Mouse (Mus musculus) cerebellum, adult 18-20 months (tissue): ENCODE measurements at regions not wholly inside any gene's neighbourhood (a gene's known extent, or its start where the extent isn't known, plus 50 kb on each side); places are given as distances from the start of the nearest gene placed in this dataset.

ENCODE experiments used
- DNase-seq, 2 experiments: peaks; one replicate each; pipeline ENCODE4 v3.0.0; 2021

DNA sequence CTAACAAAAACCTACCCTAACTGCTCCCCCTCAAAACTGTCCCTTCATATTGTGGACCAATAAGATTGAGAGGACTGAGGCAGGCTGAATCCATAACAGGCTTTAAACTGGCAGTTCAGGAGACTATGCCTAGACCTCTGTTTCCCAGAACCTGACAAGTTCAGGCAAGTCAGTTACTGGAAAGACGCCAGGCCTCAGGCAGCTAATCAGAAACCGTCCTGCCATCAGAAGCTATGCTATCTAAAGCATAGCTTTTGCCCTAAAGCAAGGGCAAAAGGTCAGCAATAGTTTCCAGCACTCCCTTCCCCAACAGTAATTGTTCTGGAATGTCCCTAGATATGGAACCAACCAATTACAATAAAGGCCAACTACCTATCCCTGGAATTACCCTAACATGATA, 273.0 kb downstream of the Bche start:
- no peak for DNase-seq

DNA sequence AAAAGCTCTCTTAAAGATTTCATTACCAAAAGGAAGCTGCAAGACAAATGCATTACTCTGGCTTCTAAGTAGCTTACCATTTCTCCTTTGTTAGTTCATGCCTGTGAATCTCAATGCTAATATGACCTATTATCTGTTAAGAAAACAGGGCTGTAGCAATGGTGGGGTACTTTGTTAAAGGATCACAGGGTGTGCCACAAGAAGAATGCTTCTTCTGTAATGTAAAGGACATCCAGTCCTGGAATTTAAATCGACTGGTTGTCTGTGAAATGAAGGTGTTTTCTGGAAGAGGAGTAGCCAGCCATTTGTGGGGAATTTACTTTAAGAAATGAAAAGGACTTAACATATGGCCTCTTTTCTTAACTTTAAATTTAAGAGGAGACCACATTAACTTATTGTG, 273.9 kb downstream of the Bche start:
- no peak for DNase-seq

DNA sequence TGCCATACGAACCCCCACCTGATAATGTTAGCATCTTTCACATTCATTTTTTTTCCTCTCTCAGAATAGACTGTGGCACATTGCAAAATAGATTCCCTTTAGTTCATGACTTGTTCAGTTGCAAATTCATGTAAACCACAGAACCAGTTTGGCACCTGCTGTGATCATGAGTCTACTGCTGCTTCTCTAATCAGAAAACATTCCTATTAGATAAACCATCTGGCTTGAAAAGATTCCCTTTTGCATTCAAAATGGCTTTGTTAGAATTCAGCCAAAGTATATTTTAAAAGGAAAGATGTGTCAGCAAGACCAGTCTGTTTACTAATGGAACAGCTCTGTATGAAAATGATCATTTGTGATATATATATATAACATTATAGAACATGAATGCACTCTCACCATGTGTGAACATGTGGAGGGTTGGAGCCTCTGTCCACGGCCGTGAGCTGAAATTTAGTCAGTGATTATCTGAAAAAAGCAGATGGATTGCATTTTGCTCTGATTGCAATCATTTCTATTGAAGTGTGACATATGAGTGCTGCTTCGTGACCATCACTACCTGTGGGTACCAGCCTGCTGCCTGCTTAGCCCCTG, 298.2 kb downstream of the Bche start:
- DNase-seq, result no peak

DNA sequence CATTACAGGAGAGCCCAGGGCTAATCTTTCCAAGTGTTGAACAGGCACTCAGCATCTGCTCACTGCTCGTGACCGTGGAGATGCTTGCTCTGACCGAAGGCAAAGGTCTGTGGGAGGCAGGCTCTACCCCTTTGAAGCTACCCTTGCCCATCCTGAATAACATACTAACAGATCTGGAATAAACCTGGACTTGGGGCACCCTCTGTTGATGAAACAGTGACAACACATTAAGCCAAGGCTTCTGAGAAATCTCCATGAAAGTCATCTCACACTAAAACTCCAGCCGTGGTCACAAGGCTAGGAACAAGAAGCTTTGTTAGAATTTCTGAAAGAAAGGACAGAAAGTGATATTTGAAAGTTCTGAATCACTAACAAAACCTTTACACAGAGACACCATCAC, 306.8 kb downstream of the Bche start:
- no peak for DNase-seq

DNA sequence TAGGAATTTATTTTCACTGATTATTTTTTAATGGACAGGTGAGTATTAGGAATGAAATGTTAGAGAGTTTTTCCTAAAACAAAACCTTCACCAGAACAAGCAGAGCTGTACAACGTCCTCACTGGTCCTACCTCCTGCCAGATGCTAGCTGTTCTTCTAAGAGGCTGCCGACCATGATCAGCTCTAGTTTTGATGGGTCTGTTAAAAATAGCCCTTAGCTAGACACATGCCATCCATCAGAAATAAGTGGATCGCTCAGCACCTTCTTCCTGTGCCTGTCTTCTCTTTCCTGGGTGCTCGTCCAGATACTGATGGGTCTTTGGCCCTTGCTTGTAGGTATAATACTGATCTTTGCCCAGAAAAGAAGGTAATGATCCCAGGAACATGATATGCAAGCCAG, 312.4 kb downstream of the Bche start:
- DNase-seq, result no peak

DNA sequence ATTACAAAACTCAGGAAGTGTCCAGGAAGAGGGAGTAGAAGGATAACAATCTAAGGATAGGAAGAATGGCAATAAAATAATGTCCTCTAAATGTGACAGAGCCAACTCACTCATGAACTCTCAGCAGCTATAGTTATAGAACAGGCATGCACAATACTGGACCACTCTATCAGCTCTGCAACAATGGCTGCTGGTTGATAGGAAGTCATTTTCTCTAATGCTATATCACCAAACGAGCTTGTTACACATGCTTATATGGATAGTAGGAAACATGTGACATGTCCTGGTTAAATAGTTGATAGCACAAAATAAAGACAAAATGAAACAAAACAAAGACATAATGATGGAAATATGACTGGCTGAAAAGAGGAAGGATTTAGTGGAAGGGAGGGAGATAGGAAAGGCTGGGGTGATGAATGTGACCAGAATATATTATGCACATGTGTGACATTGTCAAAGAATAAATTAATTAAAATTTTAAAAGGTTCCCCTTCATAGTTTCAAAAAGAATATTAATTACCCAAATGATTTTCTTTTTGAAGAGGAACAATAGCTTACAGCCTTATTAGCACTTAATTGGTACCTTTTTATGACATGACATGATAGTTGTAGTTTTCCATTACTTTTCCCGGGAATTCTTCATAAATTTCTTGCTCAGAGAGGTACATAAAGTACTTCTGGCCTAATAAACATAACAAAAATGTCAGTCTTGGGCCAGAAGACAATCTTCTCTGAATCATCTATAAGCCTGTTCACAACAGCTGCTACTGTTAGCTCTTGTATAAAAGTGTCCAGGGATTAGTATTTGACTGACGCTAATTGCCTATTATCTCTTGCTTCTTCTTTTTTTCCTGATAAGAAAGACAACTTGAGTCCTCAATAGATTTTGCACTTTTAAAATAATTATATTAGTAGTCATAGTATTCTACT, 318.2 kb downstream of the Bche start:
- no peak for DNase-seq

DNA sequence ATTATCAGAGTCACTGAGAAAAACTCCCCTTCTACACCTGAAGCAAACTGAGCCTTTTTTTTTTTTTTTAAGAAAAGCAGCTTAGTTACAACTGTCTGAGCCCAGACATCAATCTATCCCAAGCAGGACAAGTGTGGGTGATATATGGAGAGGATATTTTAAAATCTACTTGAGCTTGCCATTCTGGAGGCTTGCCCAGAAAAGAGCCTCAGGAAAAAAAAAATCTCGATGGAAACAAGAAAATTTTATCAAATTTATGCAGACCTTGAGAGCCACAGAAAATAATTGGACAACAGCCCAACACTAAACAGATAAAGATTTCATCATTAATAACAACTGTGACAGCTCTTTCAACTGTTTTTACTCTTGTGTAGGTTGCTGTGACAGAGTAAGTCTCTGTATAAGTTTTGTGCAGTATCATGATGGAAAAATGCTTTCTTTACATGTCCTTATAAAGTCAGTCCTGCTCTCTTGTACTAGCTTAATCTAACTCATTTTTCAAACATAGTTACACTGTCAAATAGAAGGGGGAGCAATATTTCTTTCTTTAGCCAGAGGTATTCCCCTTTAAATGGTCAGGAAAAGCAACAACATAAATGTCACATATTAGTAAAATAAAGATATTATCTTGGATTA, 297.4 kb upstream of the Slitrk3 start:
- no peak for DNase-seq

DNA sequence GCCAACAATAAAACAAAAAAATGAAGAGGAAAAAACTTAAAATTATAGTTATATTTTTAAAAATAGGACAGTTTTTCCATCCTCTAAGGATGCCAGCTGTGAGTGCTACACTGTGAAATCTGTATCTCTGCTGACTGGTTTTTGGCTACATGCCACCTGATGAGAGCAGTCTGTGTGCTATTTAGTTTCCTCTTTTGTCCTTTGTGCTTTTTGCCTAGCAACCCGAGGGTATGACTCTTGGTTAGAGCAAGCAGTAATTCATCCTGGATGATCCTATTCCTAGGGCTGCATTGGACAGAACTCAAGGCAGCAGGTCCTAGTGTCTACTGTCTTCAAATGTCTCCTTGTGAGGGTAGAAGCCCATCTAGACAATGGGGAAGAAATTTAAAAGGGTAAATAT, 285.6 kb upstream of the Slitrk3 start:
- DNase-seq, result peak; percentile 3 to 4

DNA sequence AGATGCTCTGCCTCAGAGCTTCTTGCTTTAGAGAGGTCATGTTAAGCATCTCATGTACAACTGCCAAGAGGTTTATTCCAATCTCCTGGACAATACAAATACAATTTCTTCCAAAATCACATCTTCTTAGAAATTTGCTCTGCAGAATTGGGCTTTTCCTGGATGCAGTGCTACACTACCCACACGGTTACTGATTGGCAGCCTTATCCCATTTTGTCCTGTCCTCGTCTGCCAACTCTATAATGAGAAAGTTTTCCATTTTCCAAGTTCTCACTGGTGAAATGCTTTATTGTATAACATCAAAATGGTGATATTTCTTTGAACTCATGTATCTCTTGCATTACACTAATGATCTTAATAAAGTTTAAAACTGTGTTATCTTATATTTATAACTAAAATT, 282.1 kb upstream of the Slitrk3 start:
- DNase-seq, result no peak

DNA sequence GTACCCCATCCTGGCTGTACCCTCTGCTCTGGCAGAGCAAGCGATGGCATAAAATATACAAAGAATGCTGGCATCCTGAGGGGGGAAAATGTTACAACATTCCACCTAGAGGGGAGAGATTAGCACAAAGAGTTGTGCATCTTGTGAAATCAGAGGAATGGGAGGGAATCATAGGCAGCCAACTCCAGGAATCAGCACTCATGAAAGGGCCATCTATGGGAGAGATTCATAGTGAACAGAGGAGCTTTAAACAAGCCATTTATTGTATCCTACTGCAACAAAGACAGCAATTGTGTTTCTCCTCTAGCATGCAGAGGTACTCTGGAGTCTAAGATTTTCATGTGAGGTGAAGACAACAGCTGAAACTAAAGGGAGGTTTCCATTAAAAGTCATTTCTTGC, 265.6 kb upstream of the Slitrk3 start:
- no peak for DNase-seq
